Mouse (Mus musculus) urinary bladder, postnatal 36 days (tissue): ENCODE measurements around the gene D430042O09Rik.

ENCODE experiments used
- DNase-seq, 2 experiments: peaks; one replicate each; pipeline ENCODE4 v3.0.0; 2022; ENCODE audit warnings: low spot score in 2 of 2, mixed read lengths in 1 of 2

D430042O09Rik gene

DNA sequence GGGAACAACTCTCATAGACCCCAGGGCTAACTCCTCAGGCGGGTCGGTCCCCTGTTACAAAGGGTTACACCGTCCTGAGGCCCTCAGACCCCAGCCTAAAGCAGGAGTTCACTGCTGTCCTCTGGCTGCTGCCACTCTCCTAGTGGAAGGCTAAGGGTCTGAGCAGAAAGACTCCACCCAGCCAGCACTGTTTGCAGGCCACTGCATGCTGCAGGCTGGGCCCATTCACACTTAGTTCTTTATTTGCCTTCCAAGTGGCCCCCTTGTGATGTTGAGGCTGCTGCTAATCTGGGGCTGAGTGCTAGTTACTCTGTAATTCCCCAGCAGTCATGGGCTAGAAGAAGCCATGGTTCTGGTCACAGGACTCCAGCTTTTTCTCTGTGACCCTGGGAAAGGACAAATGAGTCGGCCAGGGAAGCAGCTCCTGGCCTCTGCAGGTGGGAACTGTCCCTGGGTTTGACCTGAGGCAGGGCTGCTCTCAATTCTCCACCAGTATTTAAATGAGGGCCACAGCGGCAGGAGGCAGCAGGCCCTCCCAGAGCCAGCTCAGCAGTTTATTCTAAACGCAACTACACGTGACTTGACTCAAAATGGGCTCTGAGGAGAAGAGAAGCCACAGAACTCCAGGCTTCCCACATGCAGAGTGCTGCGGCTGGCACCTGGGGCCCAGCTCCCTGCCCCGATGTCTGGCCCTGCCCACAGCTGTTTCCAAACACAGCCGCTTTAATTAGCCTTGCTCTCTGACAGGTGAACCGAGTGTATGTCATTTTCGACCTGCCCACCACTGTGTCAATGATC lies 163.9 kb downstream of the D430042O09Rik start:
- DNase-seq, result no peak

- no peak for DNase-seq
These were observed 164.5 kb downstream of the D430042O09Rik start for GRCm38 (mm10) chr7:125872202-125872580.

DNA sequence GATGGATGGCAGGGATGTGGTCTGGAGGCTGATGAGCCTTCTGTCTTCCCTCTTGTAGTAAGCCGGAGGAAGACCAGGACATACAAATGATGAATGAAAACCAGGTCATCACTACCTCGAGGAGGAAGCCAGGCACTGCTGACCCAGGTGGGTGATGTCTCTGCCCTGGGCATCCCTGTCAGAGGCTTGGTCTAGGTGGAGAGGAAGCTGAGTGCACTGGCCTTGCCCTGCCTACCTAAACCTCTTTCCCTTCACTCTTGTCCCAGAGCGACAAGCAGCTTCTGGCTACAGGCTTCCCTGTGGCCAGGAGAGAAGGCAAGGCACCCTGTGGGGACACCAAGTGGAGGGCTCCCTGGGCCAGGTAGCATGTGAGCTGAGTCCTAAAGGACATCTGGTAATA lies 165.2 kb downstream of the D430042O09Rik start:
- DNase-seq, result no peak

- DNase-seq, result no peak
These were observed 166.3 kb downstream of the D430042O09Rik start for GRCm38 (mm10) chr7:125873971-125874495.

- no peak for DNase-seq
These were observed 170.4 kb downstream of the D430042O09Rik start for GRCm38 (mm10) chr7:125878040-125878439.

GRCm38 (mm10) chr7:125883232-125883631 lies 175.5 kb downstream of the D430042O09Rik start:
- DNase-seq, result no peak

DNA sequence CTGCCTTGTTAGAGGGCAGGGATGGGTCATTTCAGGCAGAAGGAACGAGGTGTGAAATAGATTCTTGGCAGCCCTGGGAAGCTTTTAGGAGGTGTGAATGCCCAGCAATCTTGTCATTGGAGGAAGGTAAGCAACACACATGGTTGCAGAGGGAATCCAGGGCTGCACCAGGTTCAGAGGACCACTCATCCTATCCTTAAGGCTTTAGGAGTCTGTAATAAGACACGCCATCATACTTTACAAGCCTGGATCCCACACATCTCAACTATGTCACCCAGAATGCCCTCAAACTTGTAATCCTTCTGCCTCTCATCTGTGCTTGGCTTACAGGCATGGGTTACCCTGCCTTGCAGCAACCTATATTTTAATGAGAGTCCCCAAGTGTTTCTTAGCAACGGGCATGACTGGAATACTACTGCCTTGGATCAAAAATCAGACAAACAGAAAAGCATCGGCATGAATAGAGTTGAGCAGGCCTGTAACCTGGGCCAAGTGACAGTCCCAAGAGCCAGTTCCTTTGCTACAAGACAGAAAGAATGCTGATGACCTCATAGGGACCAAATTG lies 178.5 kb downstream of the D430042O09Rik start:
- no peak for DNase-seq

DNA sequence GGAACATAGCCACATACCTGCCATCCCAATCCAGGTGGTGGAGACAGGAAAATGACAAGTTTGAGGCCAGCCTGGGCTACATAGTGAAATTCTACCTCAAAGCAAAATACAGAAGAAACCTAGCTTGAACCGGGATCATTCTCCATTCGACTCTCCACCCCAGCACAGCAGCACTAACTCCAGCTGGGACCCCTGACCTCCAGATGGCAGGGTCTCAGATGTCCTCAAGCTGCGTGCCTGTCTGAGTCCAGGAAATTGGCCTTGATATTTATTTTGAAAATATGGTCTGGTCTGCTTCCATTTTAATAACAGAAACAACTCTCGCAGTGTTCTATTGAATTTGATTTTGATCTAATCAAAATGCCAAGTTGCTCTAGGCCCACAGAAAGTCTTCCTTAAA lies 179.4 kb downstream of the D430042O09Rik start:
- DNase-seq, result no peak

DNA sequence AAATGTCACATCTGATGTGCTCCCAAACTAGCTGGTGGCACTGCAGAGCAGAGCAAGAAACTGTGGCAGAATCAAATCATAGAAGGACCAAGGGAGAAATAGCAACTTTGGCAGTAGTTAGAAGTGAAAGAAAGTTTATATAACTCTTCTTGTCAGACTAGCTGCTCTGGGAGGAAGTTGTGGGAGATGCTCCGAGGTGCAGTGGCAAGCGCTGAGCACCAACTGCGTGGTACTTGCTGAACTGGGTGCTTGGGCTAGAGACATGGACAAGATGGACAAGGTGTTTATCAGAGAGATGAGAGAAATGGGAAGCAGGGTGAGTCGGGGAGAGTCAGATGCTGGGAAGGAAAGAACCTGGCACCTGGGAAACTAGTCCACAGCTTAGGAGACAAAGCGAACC lies 180.1 kb downstream of the D430042O09Rik start:
- no peak for DNase-seq

DNA sequence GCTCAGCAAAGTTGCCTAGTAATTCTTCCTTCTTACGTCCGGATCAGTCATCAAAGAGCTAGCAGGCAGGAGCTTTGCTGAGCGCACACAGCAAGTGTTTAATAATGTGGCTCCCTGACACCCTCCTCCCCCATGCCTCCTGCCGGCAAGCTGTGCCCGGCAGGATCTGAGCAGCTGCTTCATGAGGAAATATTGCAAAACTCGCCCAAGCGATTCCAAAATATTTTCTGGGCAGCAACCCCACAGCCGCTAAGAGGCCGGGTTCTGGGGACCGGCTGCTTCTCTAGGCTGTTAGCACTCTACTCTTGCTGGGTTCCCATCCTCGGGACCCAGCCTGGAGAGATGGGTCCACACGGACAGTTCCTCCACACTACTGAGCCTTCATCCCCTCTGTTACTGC lies 180.7 kb downstream of the D430042O09Rik start:
- DNase-seq, result peak in 1 of 2 experiments; percentile 55

DNA sequence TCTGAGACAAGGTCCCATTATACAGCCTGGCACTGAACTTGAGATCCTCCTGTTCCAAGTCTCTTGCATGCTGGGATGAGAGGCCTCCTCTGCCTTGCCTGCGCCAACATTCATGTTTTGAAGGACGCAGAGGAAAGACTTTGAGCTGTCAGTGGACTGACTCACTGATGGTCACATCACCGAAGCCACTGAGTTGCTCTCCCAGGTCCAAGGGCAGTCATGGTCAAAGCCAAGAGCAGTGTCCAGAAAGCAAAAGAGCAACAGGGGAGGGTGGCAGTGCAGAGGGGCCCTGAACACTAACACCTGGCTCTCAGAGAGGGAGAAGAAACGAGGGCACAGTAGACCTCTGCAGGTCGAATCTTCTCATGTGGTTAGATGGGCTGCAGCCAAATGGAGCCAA lies 185.9 kb downstream of the D430042O09Rik start:
- no peak for DNase-seq

DNA sequence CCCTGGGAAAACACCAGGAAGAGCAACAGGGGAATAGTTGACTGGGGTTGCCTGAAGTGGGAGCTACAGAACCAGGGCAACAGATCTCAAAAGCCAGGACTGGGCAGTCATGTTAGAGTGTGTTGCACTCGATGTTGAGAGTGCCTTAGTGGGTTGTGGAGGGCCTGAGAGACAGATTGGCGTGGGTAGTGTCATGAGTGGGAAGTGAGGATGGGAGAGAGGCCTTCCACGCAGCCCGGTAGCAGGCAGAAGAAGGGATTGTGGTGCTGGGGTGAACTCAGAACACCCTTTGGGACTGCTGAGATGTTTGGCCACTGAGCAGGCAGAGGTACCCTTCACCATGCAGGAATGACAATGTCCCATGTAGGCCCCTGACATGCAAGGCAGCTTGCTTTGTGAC lies 189.4 kb downstream of the D430042O09Rik start:
- no peak for DNase-seq

GRCm38 (mm10) chr7:125899036-125899435 lies 191.3 kb downstream of the D430042O09Rik start:
- peak; percentile 64 to 77 for DNase-seq

GRCm38 (mm10) chr7:125899916-125900315 lies 192.2 kb downstream of the D430042O09Rik start:
- no peak for DNase-seq

GRCm38 (mm10) chr7:125900386-125901161 lies 192.9 kb downstream of the D430042O09Rik start:
- DNase-seq, result no peak

GRCm38 (mm10) chr7:125920801-125921200 lies 213.1 kb downstream of the D430042O09Rik start:
- DNase-seq, result no peak

- DNase-seq, result no peak
These were observed 216.4 kb downstream of the D430042O09Rik start for GRCm38 (mm10) chr7:125924044-125924443.
